Mouse (Mus musculus) activated CD4-positive, CD25-positive, alpha-beta regulatory T cell, adult 4 months (primary cell): ENCODE data around the gene Pagr1b. TPM values are rescaled to one million over a fixed set of nuclear protein-coding genes. Genes with fewer than 3 reads are reported as not detected.

Source experiments
- ATAC-seq: one replicate; pipeline ENCODE4 v1.8.0; 2017
- polyA plus RNA-seq, 2 experiments: library from polyadenylated mRNA; unstranded; fragments of 100-300 nt; shearing (Covaris generic); gene quantifications; one replicate each; pipeline ENCODE4 v1.2.1; 2017

The Pagr1b gene
- polyA plus RNA-seq, 2 experiments from 2014 or later = not detected

DNA sequence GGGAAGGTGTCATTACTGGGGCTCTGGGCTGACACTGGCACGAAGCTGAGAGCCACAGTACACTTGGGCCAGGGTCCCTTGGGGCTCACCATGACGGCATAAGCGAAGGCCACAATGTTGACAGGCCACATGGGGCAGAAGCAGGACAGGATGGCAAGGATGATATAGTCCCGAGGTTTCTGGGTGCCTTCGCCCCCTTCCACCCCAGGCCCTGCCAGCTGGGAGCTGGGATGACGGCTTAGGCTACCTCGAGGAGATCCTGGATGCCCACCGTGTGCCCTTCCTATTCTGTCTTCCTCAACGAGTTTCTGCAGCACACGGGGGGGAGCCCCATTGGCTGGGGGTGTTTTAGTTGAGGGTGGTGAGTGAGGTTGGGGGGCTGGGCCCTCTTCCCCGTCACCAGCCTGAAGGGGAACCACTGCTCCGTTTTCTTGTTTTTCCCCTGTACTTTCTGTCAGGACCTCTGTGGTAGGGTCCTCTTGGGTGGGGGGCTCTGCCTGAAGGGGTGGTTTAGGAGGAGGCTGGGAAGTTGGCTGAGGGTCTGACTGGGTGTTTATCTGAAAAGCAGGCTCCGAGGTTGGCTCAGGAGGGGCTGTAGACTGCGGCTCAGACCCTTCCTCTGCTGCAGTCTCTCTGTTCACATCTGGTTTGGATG, 3.1 kb upstream of the Pagr1b start:
- no peak for ATAC-seq

- no peak for ATAC-seq
Measured at GRCm38 (mm10) chr7:127018416-127019305, 2.4 kb upstream of the Pagr1b start.

GRCm38 (mm10) chr7:127017950-127018345, 1.7 kb upstream of the Pagr1b start:
- ATAC-seq = no peak

DNA sequence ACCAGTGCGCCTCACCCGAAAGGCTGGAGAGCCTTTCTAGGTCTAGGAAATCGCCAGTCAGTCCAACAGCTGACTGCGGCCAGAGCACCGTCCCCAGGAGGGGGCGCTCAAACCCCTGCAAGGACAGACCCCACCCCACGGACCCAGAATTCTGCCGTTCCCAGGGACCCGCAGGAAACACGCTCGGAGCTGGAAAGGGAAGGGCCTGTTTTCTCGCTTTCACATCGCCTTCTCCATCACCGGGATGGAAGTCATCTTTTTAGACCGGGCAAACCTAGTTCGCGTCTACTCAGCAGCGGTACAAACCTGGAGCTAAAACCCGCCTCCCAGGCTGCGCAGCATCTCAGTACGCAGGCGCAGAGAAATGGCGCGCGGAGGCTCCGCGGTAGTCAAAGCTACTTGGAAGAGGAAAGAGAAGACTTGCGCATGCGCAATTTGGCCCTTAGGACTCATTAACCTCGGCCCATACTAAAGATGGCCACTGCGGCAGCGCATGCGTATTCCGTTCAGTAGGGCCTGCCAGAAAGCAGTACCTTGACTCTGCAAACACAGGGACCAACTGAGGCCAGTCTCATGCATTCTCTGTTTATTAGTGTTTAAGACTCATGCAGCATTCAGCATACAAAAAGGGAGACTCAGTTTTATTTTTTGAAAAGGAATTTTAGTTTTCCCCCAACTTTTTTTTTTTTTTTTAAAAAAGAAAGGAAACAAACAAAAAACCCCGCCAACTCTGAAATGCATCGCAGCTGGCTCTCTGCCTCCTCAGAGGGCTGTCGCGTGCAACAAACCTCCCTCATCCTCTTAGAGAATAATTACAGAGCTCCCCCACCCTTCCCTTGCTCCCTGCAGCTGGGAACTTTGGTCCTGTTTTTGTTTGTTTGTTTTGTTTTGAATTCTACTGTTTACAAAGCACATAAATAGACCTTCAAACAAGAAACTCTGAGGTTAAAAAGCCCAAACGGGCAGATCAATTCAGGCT, 976 bp upstream of the Pagr1b start, which contains the start of gene Pagr1a:
Gene Pagr1a (minus strand): TSS at position 382 of the 979 bp plus-strand sequence.
- peak; percentile 68 for ATAC-seq

DNA sequence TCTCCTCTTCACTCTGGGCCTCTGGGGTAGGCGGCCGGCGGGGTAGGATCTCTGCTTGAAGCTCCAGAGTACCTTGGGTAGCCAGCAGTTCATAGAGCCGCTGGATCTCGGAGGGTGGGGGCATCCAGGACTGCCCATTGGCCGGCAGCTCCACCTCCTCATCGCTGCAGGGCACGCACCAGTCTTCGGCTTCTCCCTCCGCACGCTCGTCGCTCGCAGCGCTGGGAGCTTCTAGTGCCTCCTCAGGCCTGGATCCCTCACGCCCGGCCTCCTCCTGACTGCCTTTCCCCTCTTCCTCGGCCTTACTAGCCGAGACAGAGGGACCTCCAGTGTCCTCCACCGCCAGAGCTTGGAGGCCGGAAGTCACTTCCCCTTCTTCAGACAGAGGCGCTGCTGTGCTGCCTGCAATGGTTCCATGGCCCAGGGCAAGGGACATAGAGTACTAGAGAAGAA, 228 bp upstream of the Pagr1b start:
- ATAC-seq = peak; percentile 56

GRCm38 (mm10) chr7:127016081-127016480, 203 bp downstream of the Pagr1b start:
- ATAC-seq = no peak

GRCm38 (mm10) chr7:127014993-127015392, 1.3 kb downstream of the Pagr1b start:
- ATAC-seq = no peak

GRCm38 (mm10) chr7:127014320-127014719, 2.0 kb downstream of the Pagr1b start, which contains the start of gene Mvp:
TSS of gene Mvp (minus strand) at chr7:127014621.
- peak; percentile 61 for ATAC-seq

DNA sequence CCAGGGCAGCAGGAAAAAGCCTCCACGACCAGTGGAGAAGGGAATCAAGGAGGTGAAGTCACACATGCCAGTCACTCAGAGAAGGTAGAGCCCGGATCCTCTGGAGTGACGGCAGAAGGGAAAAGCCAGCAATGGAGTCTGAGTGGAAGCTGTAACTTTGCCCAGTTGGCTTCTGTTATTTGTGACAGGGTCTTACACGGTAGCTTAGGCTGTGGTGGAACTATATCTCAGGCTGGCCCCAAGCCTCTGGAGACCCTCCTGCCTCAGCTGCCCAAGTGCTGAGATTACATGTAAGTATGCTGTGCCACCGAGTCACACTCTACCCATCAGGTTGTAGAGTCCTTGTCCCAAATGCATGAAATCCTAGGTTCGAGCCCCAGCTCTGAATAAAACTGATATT, 2.9 kb downstream of the Pagr1b start:
- ATAC-seq = no peak

DNA sequence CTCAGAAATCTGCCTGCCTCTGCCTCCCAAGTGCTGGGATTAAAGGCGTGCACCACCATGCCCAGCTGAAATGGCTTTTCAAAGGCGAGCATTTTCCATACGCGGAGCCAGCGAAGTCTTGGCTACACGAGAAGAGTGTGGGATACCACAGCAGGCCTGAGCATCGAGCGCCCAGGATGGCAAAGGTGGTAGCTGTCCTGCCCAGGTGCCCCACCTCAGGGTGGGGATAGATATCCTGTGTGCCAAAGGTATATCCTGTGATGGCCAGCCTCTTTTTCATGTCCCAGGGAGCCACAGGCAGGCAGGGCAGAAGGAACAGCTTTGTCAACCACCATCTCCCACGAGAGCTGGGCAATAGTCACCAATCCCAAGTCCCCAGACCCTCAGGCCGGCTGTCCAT, 3.4 kb downstream of the Pagr1b start:
- ATAC-seq = no peak

GRCm38 (mm10) chr7:127012374-127012773, 3.9 kb downstream of the Pagr1b start:
- ATAC-seq = no peak

DNA sequence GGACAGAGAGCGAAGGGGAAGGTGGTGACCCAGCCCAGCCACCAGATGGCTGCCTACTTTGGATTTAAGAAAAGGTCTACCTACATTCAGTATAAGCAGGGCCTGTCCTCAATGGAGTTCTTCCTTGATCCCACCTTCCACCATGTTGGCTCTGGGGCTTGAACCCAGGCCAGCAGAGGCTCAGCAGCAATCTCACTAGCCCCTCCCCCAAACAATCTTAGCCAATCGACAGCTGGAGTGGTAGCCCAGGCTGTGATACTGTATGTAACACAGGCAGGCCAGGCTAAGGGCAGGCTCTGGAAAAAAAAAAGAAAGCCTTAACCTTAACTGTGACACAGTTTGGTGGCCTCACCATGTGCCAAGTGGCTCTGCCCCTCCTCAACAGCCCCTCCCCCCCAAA, 4.6 kb downstream of the Pagr1b start:
- ATAC-seq = no peak

DNA sequence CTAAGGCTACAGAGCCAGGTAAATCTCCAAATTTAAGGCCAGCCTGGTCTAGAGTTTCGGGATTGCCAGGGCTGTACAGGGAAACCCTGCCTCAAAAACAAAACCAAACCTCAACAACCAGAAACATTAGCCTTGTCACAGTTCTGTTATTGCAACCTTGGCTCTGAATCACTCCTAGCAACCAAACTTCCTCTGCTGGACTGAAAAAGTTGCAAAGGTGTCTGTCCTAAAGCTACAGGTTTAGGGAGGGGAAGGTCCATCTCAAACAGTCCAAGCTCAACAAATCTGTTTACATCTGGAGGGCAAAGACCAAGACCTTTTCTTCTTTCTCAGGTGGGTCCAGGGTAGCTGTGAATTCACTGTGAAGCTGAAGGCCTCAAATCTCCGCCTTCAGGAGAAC, 5.2 kb downstream of the Pagr1b start:
- ATAC-seq = no peak

- no peak for ATAC-seq
Measured at GRCm38 (mm10) chr7:127009307-127010085, 6.8 kb downstream of the Pagr1b start.

DNA sequence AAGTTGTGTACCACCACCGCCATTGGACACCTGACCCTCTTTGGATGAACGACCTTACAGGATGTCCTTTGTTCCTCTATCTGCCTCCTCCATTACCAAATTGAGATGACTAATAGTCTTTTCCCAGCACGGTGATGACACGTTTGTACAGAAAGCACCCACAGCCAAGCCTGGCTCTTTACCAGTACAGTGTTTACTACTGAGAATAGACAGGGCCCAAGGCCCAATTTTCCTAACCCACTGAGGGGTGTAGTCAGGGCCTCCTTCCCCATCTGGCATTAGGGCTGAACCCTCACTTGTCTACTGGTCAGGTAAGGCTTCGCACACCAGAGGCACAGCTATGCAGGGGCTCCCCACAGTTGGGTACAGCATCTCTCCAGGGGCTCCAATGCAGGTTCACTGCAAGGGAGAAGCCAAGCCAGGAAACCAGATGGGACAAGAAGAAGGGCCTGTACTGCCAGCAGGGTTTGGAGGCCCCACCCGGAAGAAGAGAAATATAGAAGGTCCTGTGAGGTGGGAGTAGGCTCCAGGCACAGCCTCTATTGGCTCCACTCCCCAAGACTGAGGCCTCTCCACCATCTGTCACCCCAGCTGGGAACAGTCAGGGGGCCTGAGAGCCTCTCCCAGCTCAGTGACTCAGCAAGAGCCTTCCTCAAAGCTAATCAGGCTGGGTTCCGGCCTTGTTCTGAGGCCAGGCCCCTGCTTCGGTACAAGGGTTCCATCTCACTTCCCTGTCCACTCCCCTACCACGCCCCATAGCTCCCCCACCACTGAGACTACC, 7.9 kb downstream of the Pagr1b start:
- no peak for ATAC-seq

DNA sequence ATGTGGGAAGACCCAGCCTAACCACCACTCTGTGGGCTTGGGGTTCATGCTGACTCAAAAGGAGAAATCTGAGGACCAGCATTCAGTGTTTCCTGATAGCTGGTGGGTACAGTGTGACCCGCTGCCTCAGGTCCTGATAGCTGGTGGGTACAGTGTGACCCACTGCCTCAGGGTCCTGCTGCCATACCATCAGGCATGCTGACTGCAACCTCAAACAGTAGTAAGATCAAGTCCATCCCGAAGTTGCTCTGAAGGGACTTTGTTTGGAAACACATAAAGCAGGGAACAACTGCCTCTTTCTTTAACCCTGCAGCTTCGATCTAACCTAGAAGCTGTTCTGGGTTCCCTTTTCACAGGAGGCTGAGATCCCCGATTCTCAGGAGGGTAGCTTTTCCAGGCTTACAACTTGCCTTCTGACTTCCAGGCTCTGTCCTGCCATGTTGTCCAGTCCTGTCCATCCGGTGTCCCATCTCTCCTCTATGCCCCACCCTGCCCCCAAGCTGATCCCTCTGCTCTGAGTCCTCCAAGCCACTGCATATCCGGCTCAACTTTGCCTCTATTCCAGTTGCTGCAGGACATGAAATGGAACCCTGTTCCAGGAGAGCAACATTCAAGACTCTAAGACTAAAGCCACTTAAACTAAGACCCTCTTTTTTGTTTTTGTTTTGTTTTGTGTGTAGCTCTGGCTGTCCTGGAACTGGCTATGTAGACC, 8.8 kb downstream of the Pagr1b start:
- no peak for ATAC-seq

GRCm38 (mm10) chr7:127004122-127004875, 12.0 kb downstream of the Pagr1b start:
- ATAC-seq = no peak

GRCm38 (mm10) chr7:127003620-127004019, 12.7 kb downstream of the Pagr1b start:
- ATAC-seq = no peak

- ATAC-seq = peak; percentile 75
Measured at GRCm38 (mm10) chr7:126999568-126999967, 16.7 kb downstream of the Pagr1b start.
